Mouse (Mus musculus): ENCODE measurements around the gene Cdc20.

The Cdc20 gene

GRCm38 (mm10) chr4:118394505-118394904 lies 42.6 kb downstream of the Cdc20 start:
- Histone ChIP-seq H3K36me3 (ENCODE audit: insufficient read depth, low read length) (peaks cover 98% of the 10 kb centered on the region), H3K4me1 (replicated peaks; ENCODE audit: low read depth, low read length) (peaks cover 19% of the 10 kb centered on the region), H3K27me3 (ENCODE audit: insufficient read depth, low read length) (no peaks in the 10 kb centered on the region), H3K9me3 (ENCODE audit: low read length) (no peaks in the 10 kb centered on the region), H3K4me3 (replicated peaks; ENCODE audit: low read length) (no peak overlapping the region)
- no peak for TF ChIP-seq POU5F1 (IDR thresholded peaks at IDR 0.05; ENCODE audit: borderline replicate concordance, low read length)
- no peak for TF ChIP-seq CTCF (conservative IDR thresholded peaks at IDR 0.05; ENCODE audit: low read length)
- TF ChIP-seq NANOG (IDR thresholded peaks at IDR 0.05; ENCODE audit: borderline replicate concordance, low read length) = no peak

DNA sequence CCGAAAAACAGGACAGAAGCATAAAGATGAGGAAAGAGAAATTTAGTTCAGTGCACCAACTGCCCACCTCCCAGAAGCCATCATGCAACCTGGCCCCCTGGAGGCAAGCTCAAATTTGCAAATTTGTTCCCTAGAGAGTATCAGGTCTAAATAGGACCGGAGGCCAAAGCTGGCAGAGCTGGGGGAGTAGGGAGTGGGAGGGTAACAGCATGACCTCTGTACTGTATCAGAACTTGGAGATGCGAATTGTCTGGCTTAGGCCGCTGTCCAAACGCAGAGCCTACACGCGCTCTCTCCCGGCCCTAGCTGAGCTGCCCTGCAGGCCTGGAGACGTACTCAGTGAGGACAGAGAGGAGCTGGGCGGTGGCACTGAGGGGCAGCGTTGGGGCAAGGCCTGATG lies 47.0 kb downstream of the Cdc20 start:
- Histone ChIP-seq H3K4me1 (replicated peaks; ENCODE audit: low read depth, low read length) (peaks cover 28% of the 10 kb centered on the region), H3K36me3 (ENCODE audit: insufficient read depth, low read length) (peaks cover 100% of the 10 kb centered on the region), H3K9me3 (ENCODE audit: low read length) (no peaks in the 10 kb centered on the region), H3K27me3 (ENCODE audit: insufficient read depth, low read length) (no peaks in the 10 kb centered on the region), H3K4me3 (replicated peaks; ENCODE audit: low read length) (no peak overlapping the region)
- no peak for TF ChIP-seq POU5F1 (IDR thresholded peaks at IDR 0.05; ENCODE audit: borderline replicate concordance, low read length)
- no peak for TF ChIP-seq NANOG (IDR thresholded peaks at IDR 0.05; ENCODE audit: borderline replicate concordance, low read length)
- TF ChIP-seq CTCF (conservative IDR thresholded peaks at IDR 0.05; ENCODE audit: low read length) = no peak

DNA sequence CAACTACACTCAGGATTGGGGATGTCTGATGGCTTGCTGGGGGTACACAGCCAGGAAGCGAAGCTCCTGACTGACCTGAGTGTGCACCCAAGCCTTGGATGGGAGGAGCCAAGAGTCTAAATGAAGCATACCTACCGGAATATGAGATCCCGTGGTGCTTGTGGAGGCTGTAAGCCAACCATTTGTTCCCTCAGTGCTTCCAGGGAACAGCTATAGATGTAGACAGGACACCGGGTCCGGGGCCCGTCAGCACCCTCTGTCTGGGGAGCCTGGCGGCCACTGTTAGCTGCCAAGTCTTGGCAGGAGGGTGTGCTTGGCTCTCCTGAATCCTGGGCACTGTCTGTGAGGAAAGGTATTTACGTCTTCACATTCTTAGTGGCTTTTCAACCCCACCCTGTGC lies 49.8 kb downstream of the Cdc20 start:
- Histone ChIP-seq H3K27me3 (ENCODE audit: insufficient read depth, low read length) (no peaks in the 10 kb centered on the region), H3K9me3 (ENCODE audit: low read length) (no peaks in the 10 kb centered on the region), H3K36me3 (ENCODE audit: insufficient read depth, low read length) (peaks cover 100% of the 10 kb centered on the region), H3K4me1 (replicated peaks; ENCODE audit: low read depth, low read length) (peaks cover 28% of the 10 kb centered on the region), H3K4me3 (replicated peaks; ENCODE audit: low read length) (no peak overlapping the region)
- TF ChIP-seq CTCF (conservative IDR thresholded peaks at IDR 0.05; ENCODE audit: low read length) (no peak), POU5F1 (IDR thresholded peaks at IDR 0.05; ENCODE audit: borderline replicate concordance, low read length) (no peak), NANOG (IDR thresholded peaks at IDR 0.05; ENCODE audit: borderline replicate concordance, low read length) (no peak)

- Histone ChIP-seq H3K4me3 (replicated peaks; ENCODE audit: low read length) (no peak overlapping the region), H3K9me3 (ENCODE audit: low read length) (no peaks in the 10 kb centered on the region), H3K36me3 (ENCODE audit: insufficient read depth, low read length) (peaks cover 100% of the 10 kb centered on the region), H3K4me1 (replicated peaks; ENCODE audit: low read depth, low read length) (peaks cover 3% of the 10 kb centered on the region; the same call in 1 of the 2 replicates), H3K27me3 (ENCODE audit: insufficient read depth, low read length) (no peaks in the 10 kb centered on the region)
- TF ChIP-seq CTCF (conservative IDR thresholded peaks at IDR 0.05; ENCODE audit: low read length) = no peak
- TF ChIP-seq POU5F1 (IDR thresholded peaks at IDR 0.05; ENCODE audit: borderline replicate concordance, low read length) = no peak
- TF ChIP-seq NANOG (IDR thresholded peaks at IDR 0.05; ENCODE audit: borderline replicate concordance, low read length) = no peak
These were observed 53.9 kb downstream of the Cdc20 start for GRCm38 (mm10) chr4:118383271-118383670.

All from E14TG2a.4 (cell line).